Mouse (Mus musculus) cerebellum, adult (tissue): Measurements from ENCODE around the gene Psma1.

Experiments used
- ATAC-seq: cut with Nextera tagmentation; 2 replicates; pipeline ENCODE4 v1.9.2; 2017; ENCODE audit warnings: mild to moderate bottlenecking, moderate library complexity, mixed read lengths; ENCODE audit not compliant: insufficient number of reproducible peaks, low FRiP score, low TSS enrichment

Psma1 gene

GRCm38 (mm10) chr7:114276005-114276752 is at the start of gene Psma1:
Gene Psma1, minus strand, starts transcription at chr7:114276118.
- ATAC-seq: peak; percentile 95

GRCm38 (mm10) chr7:114323527-114323926 is 47.6 kb upstream of the Psma1 start:
- no peak for ATAC-seq

- peak; percentile 10; the same call in 1 of the 2 replicates for ATAC-seq
These were observed 46.9 kb upstream of the Psma1 start for GRCm38 (mm10) chr7:114322531-114323441.

- ATAC-seq: no peak
These were observed 45.9 kb upstream of the Psma1 start for GRCm38 (mm10) chr7:114321694-114322372.

- ATAC-seq: no peak
These were observed 42.0 kb upstream of the Psma1 start for GRCm38 (mm10) chr7:114317896-114318295.

- ATAC-seq: no peak
These were observed 41.5 kb upstream of the Psma1 start for GRCm38 (mm10) chr7:114317389-114317792.

- ATAC-seq: no peak
These were observed 40.5 kb upstream of the Psma1 start for GRCm38 (mm10) chr7:114316361-114316871.

GRCm38 (mm10) chr7:114311209-114311608 is 35.3 kb upstream of the Psma1 start:
- ATAC-seq: no peak

GRCm38 (mm10) chr7:114309020-114309419 is 33.1 kb upstream of the Psma1 start:
- ATAC-seq: no peak

- no peak for ATAC-seq
These were observed 25.4 kb upstream of the Psma1 start for GRCm38 (mm10) chr7:114301293-114301782.

- ATAC-seq: no peak
These were observed 24.9 kb upstream of the Psma1 start for GRCm38 (mm10) chr7:114300782-114301181.

GRCm38 (mm10) chr7:114299247-114299646 is 23.3 kb upstream of the Psma1 start:
- ATAC-seq: no peak

- no peak for ATAC-seq
These were observed 18.8 kb upstream of the Psma1 start for GRCm38 (mm10) chr7:114294698-114295097.

- ATAC-seq: no peak
These were observed 18.0 kb upstream of the Psma1 start for GRCm38 (mm10) chr7:114293903-114294302.

- peak; percentile 50; the same call in 1 of the 2 replicates for ATAC-seq
These were observed 16.6 kb upstream of the Psma1 start for GRCm38 (mm10) chr7:114292501-114292971.

- no peak for ATAC-seq
These were observed 15.8 kb upstream of the Psma1 start for GRCm38 (mm10) chr7:114291461-114292335.

GRCm38 (mm10) chr7:114290078-114290506 is 14.2 kb upstream of the Psma1 start:
- peak; percentile 94 for ATAC-seq

GRCm38 (mm10) chr7:114284296-114284910 is 8.5 kb upstream of the Psma1 start:
- ATAC-seq: no peak

GRCm38 (mm10) chr7:114283006-114283405 is 7.1 kb upstream of the Psma1 start:
- no peak for ATAC-seq
